Mouse (Mus musculus): ENCODE measurements around the gene Ccdc149. TPM values are rescaled to one million over a fixed set of nuclear protein-coding genes. Genes with fewer than 3 reads are reported as not detected.

Ccdc149 gene
- total RNA-seq, 2 experiments from 2014 or later = 7.9 to 8.2 TPM

DNA sequence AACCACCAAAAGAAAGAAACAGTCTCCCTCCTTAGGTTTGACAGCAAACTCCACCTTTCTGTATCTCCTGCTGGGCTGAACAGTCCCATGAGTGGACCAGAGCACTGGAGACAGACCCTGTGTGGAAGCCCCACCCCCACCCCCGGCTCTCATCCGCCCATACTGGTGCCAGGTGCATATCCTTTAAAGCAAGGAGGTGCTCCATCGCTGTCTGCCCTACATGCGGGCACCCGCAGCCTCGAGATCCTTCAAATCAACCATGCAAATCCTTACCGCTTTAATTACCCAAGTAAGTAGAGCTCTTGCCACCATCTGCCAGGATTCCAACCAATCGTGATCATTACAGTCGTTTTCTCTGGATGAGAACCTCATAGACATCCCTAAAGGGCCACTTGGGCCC, 20.5 kb downstream of the Ccdc149 start:
- no peak for DNase-seq (ENCODE audit: low spot score in 2 of 2)

DNA sequence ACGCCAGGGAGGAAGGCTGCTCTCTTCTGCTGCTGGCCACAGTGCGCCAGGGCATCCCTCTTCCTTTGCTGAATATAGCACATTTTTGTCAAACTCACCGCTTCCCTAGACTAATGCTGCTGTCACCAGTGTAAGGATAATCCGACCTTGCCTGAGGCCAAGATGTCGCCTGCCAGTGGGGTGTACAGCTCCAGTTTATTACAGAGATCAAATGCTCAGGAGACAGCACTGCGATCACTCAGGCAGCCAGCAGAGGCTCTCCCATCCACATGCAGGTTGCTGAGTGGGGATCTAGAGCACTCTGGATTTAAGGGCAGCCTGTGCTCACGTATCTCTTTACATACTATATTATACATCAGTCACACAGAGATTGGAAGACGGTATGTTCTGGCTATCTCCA, 22.1 kb downstream of the Ccdc149 start:
- DNase-seq (ENCODE audit: low spot score in 2 of 2) = no peak

DNA sequence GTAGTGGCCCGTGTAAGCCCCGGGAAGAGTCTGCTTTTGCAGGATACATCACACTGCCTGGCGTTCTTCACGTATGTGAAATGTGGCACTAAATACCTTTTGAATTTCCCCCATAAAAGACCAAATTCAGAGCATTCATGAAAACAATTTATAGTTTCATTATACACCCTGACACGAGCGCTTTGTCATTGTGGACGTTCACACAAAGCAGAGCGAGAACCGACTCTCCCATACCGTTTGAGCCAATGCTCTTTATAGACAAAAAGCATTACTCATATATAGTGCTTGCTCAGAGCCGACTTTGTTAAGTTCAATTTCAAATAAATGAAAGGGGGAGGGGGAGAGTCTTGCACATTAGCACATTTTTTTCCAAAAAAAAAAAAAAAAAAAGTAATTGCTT, 31.0 kb downstream of the Ccdc149 start:
- DNase-seq (ENCODE audit: low spot score in 2 of 2) = no peak

DNA sequence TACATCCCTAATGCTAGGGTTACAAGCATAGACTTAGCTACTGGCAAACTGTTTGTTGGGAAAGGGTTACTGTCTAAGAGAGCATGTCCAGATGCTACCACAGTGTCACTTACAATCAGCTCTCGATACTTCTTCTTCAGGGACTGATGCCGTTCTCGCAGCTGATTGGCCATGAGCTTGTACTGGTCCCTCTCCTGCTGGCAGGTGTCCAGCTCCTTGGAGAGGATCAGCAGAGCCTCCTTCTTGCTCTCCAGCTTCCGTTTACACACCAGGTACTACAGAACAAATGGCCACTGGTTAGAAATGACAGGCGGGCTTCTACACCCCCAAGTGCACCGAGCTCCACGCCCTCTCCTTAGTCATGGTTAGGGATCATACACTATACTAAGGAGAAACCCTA, 32.4 kb downstream of the Ccdc149 start:
- no peak for DNase-seq (ENCODE audit: low spot score in 2 of 2)

DNA sequence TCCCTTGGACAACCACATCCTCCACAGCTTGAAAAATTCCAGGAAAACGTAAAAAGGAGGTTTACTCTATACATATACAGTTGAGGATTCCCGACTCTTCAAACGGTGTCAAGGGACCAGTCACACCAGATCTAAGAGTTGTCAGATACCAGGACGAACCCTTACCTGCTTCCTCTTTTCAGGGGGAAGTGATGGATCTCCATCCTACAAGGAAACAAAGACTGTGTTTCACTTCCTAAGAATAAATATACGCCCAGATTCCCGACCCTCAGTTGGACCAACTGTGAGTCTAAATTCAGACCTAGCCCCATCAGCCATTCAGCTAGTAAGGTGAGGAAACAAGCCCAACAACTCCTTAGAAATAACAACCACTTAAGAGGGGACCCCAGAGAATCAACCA, 35.8 kb downstream of the Ccdc149 start:
- DNase-seq (ENCODE audit: low spot score in 2 of 2) = no peak

DNA sequence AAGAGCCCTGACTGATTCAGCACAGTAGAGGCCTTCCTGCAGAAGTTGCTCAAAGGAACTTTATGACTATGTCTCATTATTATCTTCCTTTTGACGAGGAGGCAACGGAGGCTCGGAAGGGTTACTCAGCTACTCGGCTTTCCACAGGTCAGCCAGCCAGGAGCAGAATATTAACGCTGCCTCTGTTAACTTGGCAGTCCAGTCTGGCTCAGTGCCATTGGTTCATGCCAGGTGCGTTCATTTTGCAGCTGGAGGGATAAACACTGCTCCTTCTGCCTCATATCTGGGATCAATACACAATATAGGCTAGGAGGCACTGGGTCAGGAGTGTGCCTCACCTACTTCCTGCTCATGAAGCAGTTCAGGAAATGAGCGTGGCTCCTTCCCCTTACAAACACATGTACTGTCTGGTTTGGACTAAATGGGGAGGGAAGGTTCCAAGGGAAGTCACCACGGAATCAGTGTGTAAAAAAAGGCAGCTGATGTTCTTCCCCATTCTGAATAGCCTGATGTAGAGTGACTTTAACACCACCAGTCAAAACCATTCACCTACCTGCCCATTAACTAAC, 40.0 kb downstream of the Ccdc149 start:
- DNase-seq (ENCODE audit: low spot score in 2 of 2) = no peak

DNA sequence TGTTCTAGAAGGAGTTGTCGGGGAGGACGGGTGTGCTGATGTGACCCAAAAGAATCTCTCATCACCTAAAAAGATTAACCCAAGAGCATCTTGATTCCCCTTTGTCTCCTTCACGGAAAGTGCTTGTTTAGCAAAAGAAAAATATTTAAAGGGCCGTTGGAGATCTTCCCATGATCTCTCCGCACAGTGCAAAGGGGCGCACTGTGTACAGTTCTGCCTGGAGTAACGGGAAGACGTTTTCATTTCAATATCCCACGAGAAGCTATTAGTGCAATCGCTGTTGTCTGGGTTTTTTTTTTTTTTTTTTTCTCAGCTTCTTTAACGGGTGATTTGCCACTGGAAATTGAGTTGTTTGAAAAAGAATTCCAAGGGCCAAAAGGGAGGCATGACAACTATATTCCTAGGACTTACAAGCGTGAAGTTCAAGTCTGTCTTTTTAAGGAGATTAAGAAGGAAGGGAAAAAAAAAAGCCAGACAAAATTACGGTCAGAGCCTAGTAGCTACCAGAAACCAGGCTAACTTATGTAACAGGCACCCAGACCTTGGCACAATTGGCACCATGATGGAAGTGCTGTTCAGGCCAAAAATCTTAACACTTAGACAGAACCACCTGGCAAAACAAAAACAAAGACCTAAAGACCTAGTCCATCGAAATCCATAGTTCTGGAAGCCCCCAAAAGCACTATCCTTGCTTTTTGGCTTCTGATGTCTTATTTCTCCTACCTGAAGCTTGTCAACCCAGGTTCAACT, 41.4 kb downstream of the Ccdc149 start:
- no peak for DNase-seq (ENCODE audit: low spot score in 2 of 2)

DNA sequence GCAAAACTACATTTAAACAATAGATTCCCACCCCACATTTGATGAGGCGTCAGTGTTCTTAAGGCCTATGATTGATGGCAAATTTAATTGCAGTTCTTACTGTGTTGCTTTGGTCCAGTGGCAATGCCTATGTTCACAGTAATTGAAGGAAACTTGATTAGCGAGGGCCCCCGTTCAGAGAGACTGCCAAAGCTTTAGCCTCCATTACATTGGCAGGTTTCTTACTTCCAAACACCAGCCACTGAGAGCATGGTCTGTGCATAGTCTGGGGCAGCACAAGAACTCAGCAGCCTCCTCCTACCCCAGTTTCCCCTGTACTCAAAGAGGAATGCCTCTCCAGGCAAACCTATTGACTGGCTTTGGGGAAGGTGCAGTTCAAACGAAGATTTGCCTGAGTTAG, 42.7 kb downstream of the Ccdc149 start:
- no peak for DNase-seq (ENCODE audit: low spot score in 2 of 2)

DNA sequence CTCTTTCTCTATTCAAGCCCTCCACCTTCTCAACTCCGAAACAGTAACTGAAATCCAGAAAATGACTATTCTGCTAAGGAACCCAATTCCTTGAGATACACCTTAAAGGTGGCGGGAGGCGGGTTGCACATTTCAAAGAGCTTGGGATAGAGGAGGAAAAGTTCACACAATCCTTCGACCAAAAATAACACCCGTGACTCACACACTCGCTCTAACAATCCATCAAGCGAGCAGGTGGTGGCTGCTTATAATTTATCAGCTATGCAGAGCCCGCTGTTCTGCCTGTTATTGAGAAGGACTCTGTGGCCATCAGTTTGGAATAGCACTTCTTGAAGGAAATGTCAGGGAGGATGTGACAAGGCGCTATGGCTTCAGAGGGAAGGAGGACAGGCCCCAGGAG, 45.5 kb downstream of the Ccdc149 start:
- DNase-seq (ENCODE audit: low spot score in 2 of 2) = no peak

DNA sequence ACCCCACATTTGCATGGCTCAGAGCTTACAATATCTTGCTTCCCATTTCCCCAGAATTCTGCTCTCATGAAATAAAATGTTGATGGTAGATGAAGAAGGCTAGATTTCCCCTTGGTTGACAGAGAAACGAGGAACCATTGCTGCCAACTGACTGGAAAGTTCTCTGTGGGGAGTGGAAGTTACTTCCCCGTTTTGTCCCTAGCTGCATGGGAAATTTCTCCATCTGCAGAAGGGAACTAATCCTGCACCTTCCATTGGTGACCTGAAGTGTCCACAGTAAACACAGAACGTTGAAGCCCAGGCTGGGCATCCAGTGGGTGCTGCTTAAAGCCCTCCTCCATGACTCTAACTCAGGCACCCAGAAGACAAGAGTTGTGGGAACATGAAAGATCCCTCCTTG, 47.4 kb downstream of the Ccdc149 start:
- no peak for DNase-seq (ENCODE audit: low spot score in 2 of 2)

DNA sequence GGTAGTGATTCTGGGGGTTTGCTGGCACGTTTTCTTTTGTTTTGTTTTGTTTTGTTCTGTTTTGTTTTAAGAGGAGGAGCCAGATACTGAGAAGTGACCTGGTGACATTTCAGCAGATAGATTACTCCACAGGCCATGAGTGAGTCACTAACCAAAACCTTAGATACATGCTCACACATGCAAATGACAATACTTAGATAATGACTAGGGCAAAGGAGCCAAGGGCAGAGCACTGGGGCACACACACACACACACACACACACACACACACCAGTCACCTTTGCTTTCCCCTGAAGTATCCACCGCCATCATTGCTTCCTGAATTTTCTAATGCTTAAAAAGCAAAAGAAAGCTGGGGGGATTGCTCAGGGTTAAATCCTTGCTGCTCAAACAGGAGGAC, 54.8 kb downstream of the Ccdc149 start:
- no peak for DNase-seq (ENCODE audit: low spot score in 2 of 2)

DNA sequence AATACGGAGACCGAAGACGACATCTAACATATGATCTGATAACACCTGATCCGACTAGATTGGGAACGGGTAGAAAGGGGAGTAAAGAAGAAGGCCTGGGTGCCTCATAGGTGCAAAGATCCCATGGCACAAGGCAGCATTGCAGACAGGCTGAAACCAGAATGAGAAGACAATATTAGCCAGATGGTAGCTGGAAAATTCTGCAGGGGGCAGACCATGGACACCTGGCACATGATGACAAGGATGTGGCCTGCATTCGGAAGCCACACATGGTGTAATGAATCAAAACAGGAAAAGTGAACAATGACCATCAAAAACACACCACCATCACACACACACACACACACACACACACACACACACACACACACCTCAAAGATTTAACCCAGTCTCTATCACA, 55.4 kb downstream of the Ccdc149 start:
- no peak for DNase-seq (ENCODE audit: low spot score in 2 of 2)

DNA sequence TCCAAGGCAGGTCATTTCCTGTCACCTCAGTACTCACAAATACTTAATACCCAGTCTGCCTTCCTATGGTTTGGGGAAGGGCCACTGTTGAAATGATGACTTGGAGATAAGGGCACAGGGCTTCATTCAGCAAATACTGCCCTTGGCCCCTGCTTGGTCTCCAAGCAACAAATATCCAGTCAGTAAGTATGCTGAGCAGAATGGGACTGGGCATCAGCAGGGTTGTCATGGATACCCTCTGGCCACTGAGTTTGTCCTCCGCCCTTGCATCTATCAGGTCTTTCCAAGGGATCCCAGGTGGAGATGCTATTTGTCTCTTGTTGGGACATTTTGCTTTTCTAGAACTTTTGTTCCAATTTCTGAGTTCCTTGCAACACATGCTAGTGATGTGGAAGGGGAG, 56.1 kb downstream of the Ccdc149 start:
- no peak for DNase-seq (ENCODE audit: low spot score in 2 of 2)

DNA sequence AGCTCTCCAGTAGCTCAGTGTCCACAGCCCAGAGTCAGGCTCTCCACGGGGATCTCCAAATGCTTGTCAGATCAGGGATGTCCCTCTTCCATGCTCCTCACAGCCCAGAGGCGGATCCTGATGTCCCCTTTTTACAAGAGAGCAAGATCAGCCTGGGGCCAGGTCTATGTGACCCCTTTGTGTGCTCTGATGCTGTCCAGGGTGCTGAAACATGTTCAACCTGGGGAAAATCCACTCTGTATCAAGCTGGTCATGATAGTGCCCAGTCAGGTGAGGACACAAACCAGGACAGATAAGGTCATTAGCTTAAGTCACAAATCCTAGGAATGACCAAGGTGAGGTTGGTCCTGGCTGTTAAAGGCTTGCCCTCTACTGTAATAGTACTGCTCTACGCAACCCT, 59.8 kb downstream of the Ccdc149 start:
- DNase-seq (ENCODE audit: low spot score in 2 of 2) = no peak

DNA sequence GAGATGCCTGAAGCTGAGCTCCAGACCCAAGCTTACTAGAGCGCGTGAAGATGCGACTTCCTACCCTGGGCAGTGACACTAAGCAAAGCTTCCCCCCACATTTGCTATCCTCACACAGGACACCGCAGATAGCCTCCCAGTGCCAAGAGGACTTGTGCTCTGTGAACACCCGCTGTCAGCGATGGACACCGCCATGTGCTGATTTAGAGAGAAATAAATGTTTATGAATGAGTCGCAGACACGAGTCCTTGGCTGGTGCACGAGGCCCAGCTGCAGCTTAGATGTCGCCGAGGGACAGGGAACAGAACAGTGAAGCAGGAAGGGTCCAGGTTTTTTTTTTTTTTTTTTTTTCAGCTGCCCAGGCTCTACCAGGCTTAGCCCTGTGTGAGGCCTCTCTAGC, 61.1 kb downstream of the Ccdc149 start:
- DNase-seq (ENCODE audit: low spot score in 2 of 2) = no peak

DNA sequence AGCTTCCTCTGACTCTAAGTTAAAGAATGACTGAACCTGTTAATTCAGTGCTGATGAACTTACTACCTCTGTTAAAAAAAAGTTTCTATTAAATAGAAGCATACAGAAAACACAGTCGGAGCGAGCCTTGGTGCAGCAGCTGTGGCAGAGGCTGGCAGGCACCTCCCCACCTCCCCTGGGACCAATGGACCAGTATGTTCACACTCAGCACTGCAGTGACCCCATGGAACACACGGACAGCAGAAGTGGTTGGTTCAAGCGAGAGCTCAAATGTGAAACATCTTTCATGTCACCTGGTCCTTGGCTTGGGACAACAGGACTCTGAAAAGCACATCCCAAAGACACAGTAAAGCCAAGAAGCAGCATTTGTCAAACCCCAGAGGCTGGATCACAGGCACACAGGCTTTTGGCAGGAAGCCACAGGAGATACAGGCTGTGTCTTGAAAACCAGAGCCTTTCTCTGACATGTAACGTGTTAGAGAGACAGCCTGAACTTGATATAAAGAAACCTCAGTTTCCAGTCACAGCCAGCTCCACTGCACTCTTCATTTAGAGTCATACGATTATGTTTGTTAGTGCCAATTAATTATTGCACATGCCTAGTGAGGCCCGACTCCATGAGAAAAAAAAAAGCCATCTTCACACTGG, 62.5 kb downstream of the Ccdc149 start:
- DNase-seq (ENCODE audit: low spot score in 2 of 2) = no peak

DNA sequence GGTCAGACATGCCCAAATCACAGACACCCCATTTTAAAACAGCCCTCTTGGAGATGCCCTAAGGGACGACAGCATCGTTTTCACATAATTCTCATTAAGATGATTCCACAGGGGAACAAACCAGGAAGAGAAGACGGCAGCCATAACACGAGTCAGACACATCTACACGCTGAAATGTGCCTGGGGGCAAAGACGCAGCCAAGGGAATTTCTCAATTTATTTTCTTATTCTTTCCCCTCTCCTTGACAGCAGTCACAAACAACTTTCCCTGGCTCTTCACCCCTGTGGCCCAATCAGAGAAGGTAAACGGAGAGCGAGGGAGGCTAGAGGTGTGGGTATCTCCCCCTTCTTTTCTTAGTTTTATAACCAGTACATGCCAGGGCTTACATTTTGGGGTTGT, 66.9 kb downstream of the Ccdc149 start:
- DNase-seq (ENCODE audit: low spot score in 2 of 2) = no peak

DNA sequence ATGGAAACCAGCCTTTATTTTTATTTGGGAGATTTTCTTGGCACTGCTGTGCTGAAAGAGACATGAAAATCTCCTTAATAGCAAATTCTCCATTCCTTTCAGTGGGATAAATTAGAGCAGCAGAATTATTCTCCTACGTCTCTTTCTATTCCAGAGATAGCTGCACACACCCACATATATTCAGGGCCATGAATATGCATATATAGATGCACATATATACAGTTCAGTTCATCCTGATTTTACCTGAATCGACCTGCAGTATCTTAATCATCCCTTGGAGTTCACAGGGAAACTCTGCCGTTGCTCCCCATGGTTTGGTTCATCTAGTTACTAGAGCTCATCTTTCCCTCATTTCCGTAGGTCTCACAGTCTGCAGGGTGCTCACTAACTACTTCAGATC, 77.6 kb downstream of the Ccdc149 start:
- DNase-seq (ENCODE audit: low spot score in 2 of 2) = no peak

DNA sequence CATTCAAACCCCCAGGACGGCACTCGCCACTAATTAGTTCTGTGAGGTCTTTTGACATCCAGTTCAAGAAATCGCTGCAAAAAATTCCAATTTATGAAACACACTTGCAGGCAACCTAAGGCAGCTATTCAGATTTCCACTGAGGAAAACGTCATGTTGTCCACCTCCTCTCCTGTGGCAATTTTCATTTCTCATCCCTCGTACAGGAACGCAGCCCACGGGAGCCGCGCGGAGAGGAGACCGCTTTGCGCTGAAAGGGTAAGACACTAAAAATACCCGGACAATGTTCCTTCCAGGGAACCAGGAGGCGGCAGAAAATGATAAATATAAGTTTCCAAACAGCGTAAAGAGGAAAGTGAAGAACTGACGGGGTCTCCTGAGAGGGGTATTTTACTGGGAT, 79.8 kb downstream of the Ccdc149 start:
- DNase-seq (ENCODE audit: low spot score in 2 of 2) = no peak

DNA sequence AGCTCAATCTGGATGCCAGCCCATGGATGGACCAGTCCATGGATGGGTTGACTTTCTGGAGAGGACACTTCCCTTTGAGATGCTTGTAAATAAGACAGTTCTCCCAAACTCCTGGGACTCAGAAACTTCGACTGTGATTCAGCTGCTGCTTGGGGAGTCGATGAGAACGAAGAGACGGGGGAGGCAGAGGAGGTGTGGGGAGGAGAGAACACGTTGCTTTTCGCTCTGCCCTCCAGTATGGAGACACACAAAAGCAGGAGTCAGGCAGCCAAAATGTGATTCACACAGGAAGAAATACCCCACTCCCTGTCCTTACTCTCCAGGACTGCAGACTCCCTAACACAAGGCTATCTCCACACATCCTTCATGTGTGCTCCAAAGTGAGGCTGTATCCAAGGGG, 80.9 kb downstream of the Ccdc149 start:
- no peak for DNase-seq (ENCODE audit: low spot score in 2 of 2)

DNA sequence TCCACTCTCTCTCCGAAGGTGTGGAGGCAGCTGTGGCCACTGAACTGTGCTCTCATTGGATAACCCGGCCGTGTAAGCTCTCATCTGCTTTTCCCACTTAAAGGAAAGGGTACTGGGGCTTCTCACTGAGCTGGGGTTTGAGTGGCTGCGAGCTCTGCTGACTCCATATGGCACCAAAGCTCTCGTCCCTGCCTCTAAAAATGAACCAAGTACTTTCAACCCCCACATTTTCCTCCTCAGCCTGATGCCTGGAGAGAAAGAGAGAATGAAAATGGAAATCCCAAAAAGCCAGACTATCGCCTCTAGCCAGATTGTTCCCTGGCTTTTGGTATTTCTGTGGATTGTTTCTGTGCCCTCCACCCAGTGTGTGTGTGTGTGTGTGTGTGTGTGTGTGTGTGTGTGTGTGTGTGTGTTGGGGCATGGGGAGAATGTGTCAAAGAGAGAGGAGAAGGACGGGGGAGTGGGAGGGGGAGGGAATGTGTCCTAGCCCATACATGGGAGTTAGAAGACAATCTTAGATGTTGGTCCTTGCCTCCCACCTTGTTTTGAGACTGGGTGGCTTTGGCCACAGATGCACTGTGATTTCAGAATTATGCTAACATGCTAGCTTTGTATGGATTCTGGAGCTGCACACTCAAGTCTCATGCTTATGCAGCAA, 83.1 kb downstream of the Ccdc149 start:
- no peak for DNase-seq (ENCODE audit: low spot score in 2 of 2)

DNA sequence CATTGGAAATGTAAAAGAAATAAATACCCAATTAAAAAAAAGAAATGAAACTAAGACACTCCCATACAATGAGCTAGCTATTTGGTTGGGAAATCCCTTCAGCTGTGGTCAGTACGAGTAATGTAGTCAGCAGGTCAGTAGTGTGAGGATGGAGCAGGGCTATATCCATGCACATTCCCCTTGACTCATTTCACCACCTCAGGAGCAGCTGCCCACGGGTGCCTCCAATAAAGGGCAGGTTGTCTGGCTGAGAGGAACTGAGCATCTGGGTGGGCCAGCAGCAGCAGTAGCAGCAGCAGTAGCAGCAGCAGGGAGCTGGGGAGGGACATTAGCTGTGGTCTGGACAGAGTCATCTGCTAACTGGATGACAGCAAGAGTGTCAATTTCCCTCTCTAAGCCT, 85.3 kb downstream of the Ccdc149 start:
- DNase-seq (ENCODE audit: low spot score in 2 of 2) = no peak

Data from adrenal gland, postnatal 4 days (tissue).